Mouse (Mus musculus) brain, embryonic 14.5 days (tissue): ENCODE results near the gene Fhdc1. TPM values are rescaled to one million over a fixed set of nuclear protein-coding genes. Genes with fewer than 3 reads are reported as not detected.

Experiments
- DNase-seq: peaks from one replicate; pipeline ENCODE4 v3.0.0-alpha.2; 2011; ENCODE audit warnings: low read depth
- CTCF ChIP-seq: fragments of 200-500 bp; IDR thresholded peaks from 2 replicates; pipeline ENCODE4 v1.5.1; 2012; ENCODE audit warnings: inconsistent platforms, mild to moderate bottlenecking, moderate library complexity, borderline replicate concordance; ENCODE audit not compliant: insufficient read depth, insufficient read length; ENCODE audit errors: extremely low read depth
- POLR2A ChIP-seq: fragments of 200-500 bp; IDR thresholded peaks from 2 replicates; pipeline ENCODE4 v1.6.1; 2012; ENCODE audit warnings: mild to moderate bottlenecking, inconsistent platforms, borderline replicate concordance; ENCODE audit not compliant: poor library complexity, insufficient read depth, insufficient read length, severe bottlenecking; ENCODE audit errors: extremely low read depth
- polyA plus RNA-seq: library from polyadenylated mRNA; depleted of rRNA; stranded (reverse); fragments of >200 nt; gene quantifications from 2 replicates; pipeline ENCODE4 v1.2.3, GENCODE M21; 2012

The Fhdc1 gene
- polyA plus RNA-seq, 1 experiment = 3.8 TPM

DNA sequence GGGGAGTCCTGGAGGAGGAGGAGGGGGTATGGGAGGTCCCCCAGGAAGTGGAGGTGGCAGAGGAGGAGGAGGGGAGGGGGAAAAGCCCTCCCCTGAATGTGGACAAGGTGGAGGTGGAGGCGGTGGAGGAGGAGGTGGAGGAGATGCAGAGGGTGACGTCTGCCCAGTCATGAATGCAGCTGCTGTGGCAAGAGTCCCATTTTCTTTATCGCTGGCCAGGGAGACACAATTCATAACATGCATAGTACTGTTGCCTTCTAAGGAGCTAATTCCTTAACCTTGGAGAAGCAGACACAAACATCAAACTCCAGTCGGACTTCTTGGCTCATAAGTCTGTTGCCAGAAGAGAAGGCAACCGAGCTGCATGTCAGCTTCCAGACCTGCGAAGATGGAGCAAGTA is 5.8 kb downstream of the Fhdc1 start:
- TF ChIP-seq POLR2A (no peak), CTCF (no peak)
- no peak for DNase-seq

DNA sequence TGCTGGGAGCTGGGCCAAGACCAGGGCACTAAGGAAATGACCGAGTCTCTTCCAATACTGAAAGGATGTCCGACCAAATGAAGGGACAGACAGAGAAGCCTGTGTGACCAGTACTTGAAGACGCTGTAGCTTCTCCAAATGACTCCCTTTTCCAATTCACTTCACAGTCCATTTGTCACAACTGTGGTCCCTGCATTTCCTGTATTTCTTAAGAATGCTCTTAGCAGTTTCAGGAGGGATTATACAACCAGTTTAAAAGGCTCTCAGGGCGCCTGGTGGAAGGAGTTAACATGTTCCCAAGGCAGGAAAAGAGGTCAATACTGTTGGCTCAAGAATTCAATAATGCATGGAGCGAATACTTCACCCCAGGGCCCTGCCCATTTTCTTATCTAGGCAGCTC is 7.3 kb downstream of the Fhdc1 start:
- TF ChIP-seq CTCF (no peak), POLR2A (no peak)
- DNase-seq = no peak

DNA sequence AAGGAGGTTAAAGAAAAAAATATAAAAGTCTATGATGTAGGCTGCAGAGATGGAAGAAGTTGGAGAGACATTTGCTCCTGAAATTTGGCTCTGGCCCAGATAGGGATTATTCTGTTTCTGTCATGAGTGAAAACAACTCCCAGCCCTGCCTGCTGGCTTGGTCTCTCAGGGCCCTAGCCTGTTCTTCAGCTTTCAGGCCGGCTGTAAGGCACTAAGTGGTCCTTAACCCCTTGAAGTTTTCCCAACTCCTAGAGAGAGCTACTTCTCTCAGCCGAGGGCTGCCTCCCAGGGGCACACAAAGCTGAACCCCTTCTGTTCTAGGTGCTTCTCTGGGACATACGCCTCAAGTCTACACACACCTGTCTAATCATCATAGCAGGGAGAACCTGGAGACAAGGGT is 7.7 kb downstream of the Fhdc1 start:
- no peak for DNase-seq
- no peak for TF ChIP-seq POLR2A
- TF ChIP-seq CTCF = no peak

DNA sequence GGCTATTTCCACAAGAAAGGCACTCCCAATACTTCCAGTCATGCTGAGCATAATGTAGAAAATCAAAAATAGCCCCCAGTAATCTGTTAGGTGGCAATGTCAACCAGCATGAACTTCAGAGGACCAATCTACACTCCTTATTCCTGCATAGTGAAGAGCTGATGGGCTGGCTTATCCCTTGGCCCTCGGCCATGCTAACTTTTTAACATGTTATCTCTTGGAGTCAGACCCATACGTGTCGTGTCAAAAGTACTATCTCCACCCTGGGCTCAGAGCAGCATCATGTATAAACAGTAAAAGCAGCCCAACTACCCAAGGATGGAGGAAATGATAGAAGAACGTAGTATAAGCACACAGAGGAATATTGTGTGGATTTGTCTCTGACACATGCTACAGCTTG is 9.1 kb downstream of the Fhdc1 start:
- no peak for TF ChIP-seq CTCF
- no peak for TF ChIP-seq POLR2A
- no peak for DNase-seq

DNA sequence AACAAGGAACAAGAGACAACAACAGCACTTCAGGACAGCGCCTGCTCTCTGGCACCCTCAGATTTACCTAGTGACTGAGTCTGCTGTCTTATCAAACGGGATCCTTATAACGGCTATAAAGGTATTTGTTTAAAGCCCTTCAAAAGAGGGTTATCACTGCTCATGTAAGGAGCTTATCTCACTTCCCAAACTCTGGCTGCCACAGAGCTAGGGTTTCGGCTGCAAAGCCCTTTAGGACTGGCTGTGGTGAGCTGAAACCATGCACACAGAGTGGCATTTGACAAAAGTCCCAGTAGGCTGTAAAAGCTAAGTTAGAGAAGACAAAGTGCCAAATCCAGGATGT is 12.1 kb downstream of the Fhdc1 start:
- DNase-seq = no peak
- no peak for TF ChIP-seq CTCF
- no peak for TF ChIP-seq POLR2A

DNA sequence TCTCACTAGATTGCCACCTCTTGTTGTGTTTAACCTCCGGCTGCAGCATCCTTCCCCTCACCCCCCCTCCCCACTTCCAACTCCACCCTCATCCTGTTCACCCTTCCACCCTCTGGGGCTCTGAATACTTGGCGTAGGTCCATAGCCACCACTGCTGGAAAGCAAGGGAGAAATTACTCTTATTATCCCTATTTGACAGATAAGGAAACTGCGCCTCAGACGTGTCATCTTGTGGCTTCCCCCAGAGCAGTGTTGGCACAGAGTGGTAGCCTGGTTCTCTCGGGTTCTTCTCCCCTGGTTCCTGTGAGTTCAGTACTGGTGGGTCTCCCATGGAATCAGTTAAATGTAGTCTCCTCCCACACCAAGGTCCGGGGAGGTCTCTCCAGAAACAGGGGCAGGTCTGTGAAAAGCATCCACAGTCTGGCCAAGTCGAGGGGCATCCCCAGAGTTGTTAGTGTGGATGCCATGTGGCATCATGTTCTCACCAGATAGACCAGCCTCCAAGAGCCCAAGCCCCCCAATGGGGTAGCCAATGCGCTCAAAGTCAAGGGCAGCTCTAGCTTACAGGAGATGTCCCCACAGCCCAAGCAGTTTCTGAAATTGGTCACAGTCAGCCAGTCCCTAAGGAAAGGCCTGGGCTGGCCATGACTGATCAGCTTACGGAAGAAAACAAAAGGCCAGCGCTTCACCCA is 12.7 kb downstream of the Fhdc1 start:
- TF ChIP-seq POLR2A (no peak), CTCF (no peak)
- DNase-seq = no peak

DNA sequence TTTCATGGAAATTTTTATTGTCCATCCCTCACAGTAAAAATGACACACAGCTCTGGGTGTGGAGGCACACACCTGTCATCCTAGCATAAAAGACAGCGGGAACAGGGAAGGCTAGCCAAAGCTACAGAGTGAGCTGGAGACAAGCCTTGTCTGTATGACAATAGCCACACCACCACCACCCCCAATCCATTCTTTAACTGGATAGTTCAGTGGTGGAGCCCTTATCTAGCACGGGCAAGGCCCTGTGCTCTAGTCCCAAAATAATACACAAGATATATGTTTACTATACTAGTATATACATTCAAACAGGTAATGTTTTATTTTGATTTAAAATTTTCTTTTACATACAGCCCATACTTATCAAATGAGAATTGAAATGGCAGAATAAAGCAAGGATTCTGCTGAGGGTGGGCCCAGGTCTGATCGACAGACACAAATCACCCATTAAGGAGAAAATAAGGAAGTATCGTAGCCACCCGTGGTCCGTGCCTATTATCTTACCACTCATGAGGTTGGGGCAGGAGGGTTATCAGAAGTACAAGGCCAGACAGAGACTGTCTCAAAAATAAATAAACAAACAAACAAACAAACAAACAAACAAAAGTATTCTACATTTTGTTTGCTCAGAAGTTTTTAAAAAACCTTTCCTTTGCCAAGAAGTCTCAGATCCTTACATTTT is 14.3 kb downstream of the Fhdc1 start:
- TF ChIP-seq CTCF (no peak), POLR2A (no peak)
- no peak for DNase-seq

DNA sequence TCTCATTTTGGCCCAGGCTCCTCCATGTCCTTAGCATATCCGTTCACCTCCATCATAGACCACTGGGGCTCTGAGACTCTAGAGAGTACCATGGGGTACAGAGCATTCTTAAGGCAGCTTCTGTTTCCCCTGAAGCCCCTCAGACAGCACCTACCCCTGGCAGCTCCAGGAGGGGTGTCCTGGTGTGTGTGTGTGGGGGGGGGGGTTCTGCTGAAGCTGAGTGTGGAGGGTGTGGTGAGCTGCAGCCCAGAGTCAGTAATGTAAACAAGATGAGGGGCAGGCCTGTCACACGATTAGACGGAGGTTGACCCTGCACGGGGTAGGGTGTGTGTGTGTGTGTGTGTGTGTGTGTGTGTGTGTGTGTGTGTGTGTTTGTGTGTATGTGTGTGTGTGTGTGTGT is 18.5 kb downstream of the Fhdc1 start:
- TF ChIP-seq CTCF = no peak
- TF ChIP-seq POLR2A = no peak
- no peak for DNase-seq

DNA sequence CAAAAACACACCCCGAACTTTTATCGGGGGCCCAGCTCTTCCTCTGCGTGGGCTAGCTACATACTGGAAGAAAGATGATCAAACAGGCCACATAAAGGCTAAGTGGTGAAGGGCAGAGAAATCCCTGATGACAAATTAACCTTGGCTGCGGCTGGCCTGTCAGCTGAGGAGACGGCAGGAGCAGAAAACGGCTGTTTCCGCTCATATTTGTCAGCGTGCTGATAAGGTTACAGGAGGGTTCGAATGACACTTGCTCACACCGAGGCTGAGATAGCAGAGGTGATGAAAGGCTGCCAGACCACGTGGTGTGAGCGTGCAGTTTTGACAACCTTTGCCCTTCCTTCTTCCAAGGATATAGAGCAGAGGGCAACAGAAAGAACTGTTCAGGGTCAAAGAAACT is 19.3 kb downstream of the Fhdc1 start:
- TF ChIP-seq CTCF = no peak
- no peak for TF ChIP-seq POLR2A

DNA sequence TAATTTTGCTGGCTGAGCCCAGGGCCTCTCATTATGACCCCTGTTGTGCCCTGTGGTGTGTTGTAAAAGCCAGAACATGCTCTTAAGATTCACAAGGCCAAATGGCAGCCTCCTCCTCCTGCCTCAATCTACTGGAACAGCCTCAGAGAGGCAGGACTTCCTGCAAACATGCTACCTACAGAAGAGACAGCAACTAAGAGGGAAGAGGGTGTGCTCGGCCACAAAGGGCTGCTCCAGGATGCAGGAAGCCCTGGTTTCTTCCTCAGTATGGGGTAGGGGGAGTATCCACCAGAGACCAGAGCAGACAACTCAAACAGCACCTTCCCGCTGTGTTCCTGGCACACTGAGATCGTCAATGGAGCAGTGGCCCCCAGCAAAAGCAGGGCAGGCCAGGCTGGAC is 19.7 kb downstream of the Fhdc1 start:
- TF ChIP-seq POLR2A (no peak), CTCF (no peak)
- DNase-seq = no peak

More for the DNA sequence above, 19.3 kb downstream of the Fhdc1 start:
- no peak for DNase-seq

DNA sequence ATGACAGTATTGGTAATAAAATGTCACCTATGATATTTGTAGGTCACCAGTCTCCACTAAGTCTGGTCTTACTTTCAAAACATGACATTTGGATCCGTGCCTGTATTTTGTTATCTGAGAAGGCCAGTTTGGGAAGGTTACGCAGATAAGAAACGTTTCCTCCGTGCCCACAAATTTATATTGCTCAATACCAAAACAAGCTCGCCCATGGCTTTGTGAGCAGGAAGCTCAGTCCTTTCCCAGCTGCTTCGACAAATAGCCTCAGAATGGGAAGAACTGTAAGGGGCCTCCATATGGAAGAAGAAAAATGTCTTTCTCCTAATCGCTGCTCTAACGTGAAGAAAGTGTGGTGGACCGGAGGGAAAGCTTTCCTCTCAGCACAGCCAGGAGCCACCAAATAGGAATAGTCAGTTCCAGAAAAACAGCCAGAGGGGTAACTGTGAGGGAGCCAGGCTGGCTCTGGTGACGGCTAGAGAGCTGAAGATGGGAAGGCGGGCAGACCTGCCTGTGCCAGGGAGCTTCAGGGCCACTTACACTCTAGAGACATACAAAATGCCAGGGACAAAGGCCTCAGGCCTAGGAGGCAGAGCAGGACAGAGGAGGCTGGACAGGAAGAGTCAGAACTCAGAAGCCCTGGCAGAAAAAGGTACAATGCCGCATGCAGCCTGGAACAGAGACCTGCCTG is 24.4 kb downstream of the Fhdc1 start:
- DNase-seq = no peak
- TF ChIP-seq POLR2A (no peak), CTCF (no peak)
